In genomic region chr1:153043332-153043731, GRCm38 (mm10) we compare ENCODE assay signal across 16 mouse cellular contexts.
DNase-seq lines count a peak whose midpoint lies in the region; ATAC-seq and TF ChIP-seq lines count a peak whose summit lies in the region.
"Had no signal": no experiment of that assay in that cellular context is flagged by ENCODE, and none has a peak within 500 bp of the region (broad histone marks: within the 10 kb centered on the region; RNA-seq: fewer than 3 reads in every experiment).

No protein-coding gene starts in this region.

- no peaks in the 10 kb centered on the region for H3K9me3 ChIP-seq in hindbrain, embryonic 15.5 days
- no peaks in the 10 kb centered on the region for H3K9me3 ChIP-seq in hindbrain, embryonic 12.5 days (replicated peaks)
- H3K9me3 ChIP-seq in midbrain, postnatal 0 days (ENCODE audit: low read length), result no peaks in the 10 kb centered on the region
- H3K9me3 ChIP-seq in midbrain, embryonic 15.5 days, result no peaks in the 10 kb centered on the region
- H3K9me3 ChIP-seq in hindbrain, postnatal 0 days (ENCODE audit: low read length), result no peaks in the 10 kb centered on the region
- H3K9me3 ChIP-seq: embryonic facial prominence, embryonic 12.5 days; forebrain, embryonic 15.5 days; intestine, embryonic 15.5 days had no signal

- peaks cover 27% of the 10 kb centered on the region for H3K4me1 ChIP-seq in hindbrain, embryonic 15.5 days (replicated peaks)
- peaks cover 27% of the 10 kb centered on the region for H3K4me1 ChIP-seq in hindbrain, embryonic 12.5 days
- H3K4me1 ChIP-seq in midbrain, postnatal 0 days (ENCODE audit: insufficient read depth, low read length), result peaks cover 7% of the 10 kb centered on the region; the same call in 1 of the 2 replicates
- H3K4me1 ChIP-seq in midbrain, embryonic 15.5 days, result peaks cover 22% of the 10 kb centered on the region
- peaks cover 22% of the 10 kb centered on the region for H3K4me1 ChIP-seq in hindbrain, postnatal 0 days (ENCODE audit: insufficient read depth, low read length)

- ATAC-seq in hindbrain, embryonic 15.5 days (ENCODE audit: low FRiP score, low read depth), result peak; percentile 19; the same call in 1 of the 2 replicates
- no peak for ATAC-seq in hindbrain, embryonic 12.5 days (ENCODE audit: low FRiP score)
- no peak for ATAC-seq in midbrain, postnatal 0 days (ENCODE audit: low FRiP score)
- ATAC-seq in midbrain, embryonic 15.5 days (replicated peaks), result no peak
- ATAC-seq in hindbrain, postnatal 0 days, result peak; percentile 59
- ATAC-seq: forebrain, embryonic 15.5 days; intestine, embryonic 15.5 days had no signal

- peak; percentile 58 for DNase-seq in midbrain, postnatal 0 days (ENCODE audit: low spot score)
- DNase-seq in hindbrain, postnatal 0 days (ENCODE audit: low spot score), result peak; percentile 56
- DNase-seq in right cerebral cortex, postnatal 14 days, result no peak
- DNase-seq in frontal cortex, postnatal 14 days (ENCODE audit: low spot score in 2 of 2), result no peak
- DNase-seq: adrenal gland, adult 8-10 months; adrenal gland, postnatal 36 days; cerebellum, adult 8-10 months; cerebellum, postnatal 14 days; gastrocnemius, postnatal 10 days had no signal

- TF ChIP-seq CTCF in midbrain, postnatal 0 days (IDR thresholded peaks at IDR 0.05), result no peak
- no peak for TF ChIP-seq CTCF in hindbrain, postnatal 0 days (IDR thresholded peaks at IDR 0.05; ENCODE audit: low read depth)

- no peaks in the 10 kb centered on the region for H3K36me3 ChIP-seq in hindbrain, embryonic 15.5 days
- no peaks in the 10 kb centered on the region for H3K36me3 ChIP-seq in hindbrain, embryonic 12.5 days
- no peaks in the 10 kb centered on the region for H3K36me3 ChIP-seq in midbrain, postnatal 0 days (ENCODE audit: insufficient read depth, low read length)
- no peaks in the 10 kb centered on the region for H3K36me3 ChIP-seq in midbrain, embryonic 15.5 days (replicated peaks)
- no peaks in the 10 kb centered on the region; the same call in 1 of the 2 replicates for H3K36me3 ChIP-seq in hindbrain, postnatal 0 days (ENCODE audit: insufficient read depth, low read length)
- H3K36me3 ChIP-seq: embryonic facial prominence, embryonic 12.5 days; forebrain, embryonic 15.5 days; heart, embryonic 12.5 days; intestine, embryonic 15.5 days had no signal

- H3K27ac ChIP-seq in hindbrain, embryonic 15.5 days (replicated peaks), result no peak overlapping the region
- no peak overlapping the region for H3K27ac ChIP-seq in hindbrain, embryonic 12.5 days
- H3K27ac ChIP-seq in midbrain, postnatal 0 days (ENCODE audit: low read depth, low read length), result no peak overlapping the region
- no peak overlapping the region for H3K27ac ChIP-seq in midbrain, embryonic 15.5 days
- H3K27ac ChIP-seq in hindbrain, postnatal 0 days, result no peak overlapping the region
- H3K27ac ChIP-seq: embryonic facial prominence, embryonic 12.5 days; forebrain, embryonic 15.5 days; intestine, embryonic 15.5 days had no signal

- no peaks in the 10 kb centered on the region for H3K27me3 ChIP-seq in hindbrain, embryonic 15.5 days
- peaks cover 12% of the 10 kb centered on the region; the same call in 1 of the 2 replicates for H3K27me3 ChIP-seq in hindbrain, embryonic 12.5 days
- no peaks in the 10 kb centered on the region for H3K27me3 ChIP-seq in midbrain, postnatal 0 days (ENCODE audit: insufficient read depth, low read length)
- H3K27me3 ChIP-seq in midbrain, embryonic 15.5 days (replicated peaks), result peaks cover 7% of the 10 kb centered on the region; the same call in 1 of the 2 replicates
- H3K27me3 ChIP-seq in hindbrain, postnatal 0 days (ENCODE audit: insufficient read depth, low read length), result no peaks in the 10 kb centered on the region
- H3K27me3 ChIP-seq: embryonic facial prominence, embryonic 12.5 days; forebrain, embryonic 15.5 days; intestine, embryonic 15.5 days had no signal

- no peak overlapping the region for H3K9ac ChIP-seq in hindbrain, embryonic 15.5 days
- H3K9ac ChIP-seq in hindbrain, embryonic 12.5 days, result no peak overlapping the region
- H3K9ac ChIP-seq in midbrain, postnatal 0 days (replicated peaks; ENCODE audit: low read length, poor library complexity, severe bottlenecking), result no peak overlapping the region
- H3K9ac ChIP-seq in midbrain, embryonic 15.5 days, result no peak overlapping the region
- H3K9ac ChIP-seq in hindbrain, postnatal 0 days (replicated peaks; ENCODE audit: low read length), result no peak overlapping the region
- H3K9ac ChIP-seq: embryonic facial prominence, embryonic 12.5 days; forebrain, embryonic 15.5 days; heart, embryonic 12.5 days; intestine, embryonic 15.5 days had no signal

- 43% methylated on average over 6 of the region's 6 CpGs for WGBS in hindbrain, embryonic 15.5 days
- WGBS in hindbrain, embryonic 12.5 days, result 59% methylated on average over 6 of the region's 6 CpGs
- WGBS in midbrain, postnatal 0 days, result 24% methylated on average over 6 of the region's 6 CpGs
- WGBS in midbrain, embryonic 15.5 days, result 30% methylated on average over 6 of the region's 6 CpGs
- WGBS in hindbrain, postnatal 0 days, result 42% methylated on average over 6 of the region's 6 CpGs

- H3K4me2 ChIP-seq in hindbrain, embryonic 15.5 days, result no peak overlapping the region
- H3K4me2 ChIP-seq in hindbrain, embryonic 12.5 days (replicated peaks), result no peak overlapping the region
- no peak overlapping the region for H3K4me2 ChIP-seq in midbrain, postnatal 0 days (ENCODE audit: low read depth, low read length, poor library complexity, severe bottlenecking)
- no peak overlapping the region for H3K4me2 ChIP-seq in midbrain, embryonic 15.5 days
- H3K4me2 ChIP-seq in hindbrain, postnatal 0 days (ENCODE audit: low read depth, low read length), result no peak overlapping the region
- H3K4me2 ChIP-seq: embryonic facial prominence, embryonic 12.5 days; forebrain, embryonic 15.5 days; heart, embryonic 12.5 days; intestine, embryonic 15.5 days had no signal

- no peak overlapping the region for H3K4me3 ChIP-seq in hindbrain, embryonic 15.5 days
- H3K4me3 ChIP-seq in hindbrain, embryonic 12.5 days, result no peak overlapping the region
- no peak overlapping the region for H3K4me3 ChIP-seq in midbrain, postnatal 0 days (ENCODE audit: low read depth, low read length)
- H3K4me3 ChIP-seq in midbrain, embryonic 15.5 days, result no peak overlapping the region
- H3K4me3 ChIP-seq in hindbrain, postnatal 0 days (ENCODE audit: low read length), result no peak overlapping the region
- H3K4me3 ChIP-seq: embryonic facial prominence, embryonic 12.5 days; forebrain, embryonic 15.5 days; heart, embryonic 12.5 days; intestine, embryonic 15.5 days had no signal

Comparison
In these comparisons a context has a peak if more than half of its experiments do, and no peak if none do; other contexts are left out.
1. ATAC-seq: peak in hindbrain, embryonic 15.5 days (single experiment) and hindbrain, postnatal 0 days (single experiment); none in hindbrain, embryonic 12.5 days (single experiment), midbrain, postnatal 0 days (single experiment) and midbrain, embryonic 15.5 days (single experiment).
2. DNase-seq: peak in midbrain, postnatal 0 days (single experiment) and hindbrain, postnatal 0 days (single experiment); none in right cerebral cortex, postnatal 14 days (single experiment) and frontal cortex, postnatal 14 days (0 of 2).